Mouse (Mus musculus) hindbrain, postnatal 0 days (tissue): Measurements from ENCODE around the gene Bag3. TPM values are rescaled to one million over a fixed set of nuclear protein-coding genes. Genes with fewer than 3 reads are reported as not detected.

Source experiments
- ATAC-seq: fragments of 200-750 bp; cut with Nextera tagmentation; 2 replicates; pipeline ENCODE4 v1.8.0; 2017; ENCODE audit warnings: mild to moderate bottlenecking, moderate TSS enrichment, moderate library complexity
- DNase-seq: peaks from one replicate; pipeline ENCODE4 v3.0.0-alpha.2; 2015; ENCODE audit warnings: low spot score
- H3K27ac ChIP-seq: fragments of 300-500 bp; sonication (generic); 2 replicates; pipeline ENCODE4 v1.5.1; 2014; ENCODE audit warnings: mild to moderate bottlenecking
- H3K27me3 ChIP-seq: fragments of 300-500 bp; sonication (generic); 2 replicates; pipeline ENCODE4 v1.6.1; 2014; ENCODE audit warnings: low read length, mixed read lengths; ENCODE audit not compliant: insufficient read depth
- H3K36me3 ChIP-seq: fragments of 300-500 bp; sonication (generic); 2 replicates; pipeline ENCODE4 v1.6.1; 2014; ENCODE audit warnings: low read length, mixed read lengths; ENCODE audit not compliant: insufficient read depth
- H3K4me1 ChIP-seq: fragments of 300-500 bp; sonication (generic); 2 replicates; pipeline ENCODE4 v1.6.1; 2014; ENCODE audit warnings: antibody characterized with exemption, low read length, mixed read lengths; ENCODE audit not compliant: insufficient read depth
- H3K4me2 ChIP-seq: fragments of 300-500 bp; sonication (generic); 2 replicates; pipeline ENCODE4 v1.6.1; 2014; ENCODE audit warnings: low read depth, mild to moderate bottlenecking, low read length, moderate library complexity, mixed read lengths
- H3K4me3 ChIP-seq: fragments of 300-500 bp; sonication (generic); 2 replicates; pipeline ENCODE4 v1.5.1; 2014; ENCODE audit warnings: low read length
- H3K9ac ChIP-seq: fragments of 300-500 bp; sonication (generic); replicated peaks from 2 replicates; pipeline ENCODE4 v1.6.1; 2014; ENCODE audit warnings: mild to moderate bottlenecking, low read length, moderate library complexity, mixed read lengths
- H3K9me3 ChIP-seq: fragments of 300-500 bp; sonication (generic); 2 replicates; pipeline ENCODE4 v1.6.1; 2016; ENCODE audit warnings: low read length, mixed read lengths
- CTCF ChIP-seq: IDR thresholded peaks from 2 replicates; pipeline ENCODE4 v1.5.1; 2016; ENCODE audit warnings: antibody characterized with exemption, control low read depth, low read depth
- WGBS: fragments of 180-500 bp; shearing (Covaris S2); extraction: QIAGEN DNeasy Blood & Tissue Kit; methylation state at CpG from one replicate; pipeline ENCODE4 v1.1.7; 2014; 5-methylcytosine and 5-hydroxymethylcytosine counted together
- polyA plus RNA-seq: library from polyadenylated mRNA; unstranded; fragments of >200 nt; fragmentation: Nextera tagmentation; extraction: Ambion mirVana; gene quantifications from 2 replicates; pipeline ENCODE4 v1.2.1, GENCODE M21; 2015
- total RNA-seq: library from RNA; depleted of rRNA; stranded (reverse); fragments of >200 nt; gene quantifications from 2 replicates; pipeline ENCODE4 v1.2.3, GENCODE M21; 2014; rRNA removed

The Bag3 gene
- 4.5 and 6.7 TPM in 2 replicates for total RNA-seq
- polyA plus RNA-seq, result 4.7 and 5.2 TPM in 2 replicates

DNA sequence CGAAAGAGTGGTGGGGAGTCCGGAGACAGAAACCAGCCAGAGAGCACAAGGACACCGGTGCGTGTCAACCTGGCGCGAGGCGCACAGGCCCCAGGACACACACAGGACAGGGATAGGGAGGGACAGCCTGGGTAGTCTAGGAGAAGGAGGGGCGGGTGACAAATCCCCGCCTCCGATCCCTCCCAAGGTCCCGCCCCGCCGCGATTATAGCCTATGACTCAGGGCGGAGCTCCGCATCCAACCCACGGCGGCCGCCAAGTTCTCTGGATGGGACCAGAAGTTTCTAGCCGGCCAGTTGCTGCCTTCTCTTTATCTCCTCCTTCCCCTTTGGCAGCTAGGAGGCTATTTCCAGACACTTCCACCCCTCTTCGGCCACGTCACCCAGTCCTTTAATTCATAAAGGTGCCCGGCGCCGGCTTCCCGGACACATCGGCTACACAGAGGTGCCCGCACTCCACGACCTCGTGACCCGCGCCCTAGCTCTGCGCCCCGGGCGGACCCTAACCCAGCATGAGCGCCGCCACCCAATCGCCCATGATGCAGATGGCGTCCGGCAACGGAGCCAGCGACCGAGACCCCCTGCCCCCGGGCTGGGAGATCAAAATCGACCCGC is at the start of gene Bag3:
TSS of gene Bag3 (plus strand) at position 268 of the 613 bp plus-strand sequence.
- Histone ChIP-seq H3K4me1 (no peaks in the 10 kb centered on the region), H3K9ac (peak within 1 kb of the TSS; percentile 56), H3K4me3 (peak within 1 kb of the TSS; percentile 45), H3K36me3 (no peaks in the 10 kb centered on the region), H3K27me3 (peaks cover 9% of the 10 kb centered on the region; the same call in 1 of the 2 replicates), H3K27ac (peak within 1 kb of the TSS; percentile 77), H3K9me3 (no peaks in the 10 kb centered on the region), H3K4me2 (peak within 1 kb of the TSS; percentile 66)
- WGBS, result under 1% methylated on average over 44 of the region's 46 CpGs
- DNase-seq (peak; percentile 79), ATAC-seq (peak; percentile 94)
- TF ChIP-seq CTCF, result no peak

DNA sequence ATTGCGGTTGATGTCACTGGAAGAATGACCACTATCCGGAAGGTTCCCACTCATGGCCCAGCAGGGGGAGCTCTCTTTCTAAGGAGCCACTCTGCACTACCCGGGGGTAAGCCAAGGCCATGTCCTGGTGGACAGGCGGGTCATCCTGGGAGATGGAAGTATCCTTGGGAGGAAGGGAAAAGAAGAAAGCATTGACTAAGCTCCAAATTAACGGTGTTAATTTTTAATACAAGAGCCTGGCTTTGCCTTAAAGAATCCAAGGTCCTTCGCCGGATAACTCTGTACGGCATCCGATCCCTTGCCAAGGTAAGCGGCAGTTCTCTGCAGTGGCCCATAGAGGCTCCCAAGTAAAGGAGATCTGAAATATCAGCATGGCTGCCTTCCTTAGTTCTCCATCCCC is 49.1 kb upstream of the Bag3 start:
- Histone ChIP-seq H3K27ac (no peak overlapping the region), H3K4me1 (no peaks in the 10 kb centered on the region), H3K9me3 (no peaks in the 10 kb centered on the region), H3K9ac (no peak overlapping the region), H3K4me3 (peak overlapping the region; percentile 23; the same call in 1 of the 2 replicates), H3K36me3 (no peaks in the 10 kb centered on the region), H3K27me3 (no peaks in the 10 kb centered on the region), H3K4me2 (peak overlapping the region; percentile 45)
- peak; percentile 76 for TF ChIP-seq CTCF
- ATAC-seq, result peak; percentile 93
- DNase-seq, result peak; percentile 83
- 19% methylated on average over 10 of the region's 10 CpGs for WGBS

DNA sequence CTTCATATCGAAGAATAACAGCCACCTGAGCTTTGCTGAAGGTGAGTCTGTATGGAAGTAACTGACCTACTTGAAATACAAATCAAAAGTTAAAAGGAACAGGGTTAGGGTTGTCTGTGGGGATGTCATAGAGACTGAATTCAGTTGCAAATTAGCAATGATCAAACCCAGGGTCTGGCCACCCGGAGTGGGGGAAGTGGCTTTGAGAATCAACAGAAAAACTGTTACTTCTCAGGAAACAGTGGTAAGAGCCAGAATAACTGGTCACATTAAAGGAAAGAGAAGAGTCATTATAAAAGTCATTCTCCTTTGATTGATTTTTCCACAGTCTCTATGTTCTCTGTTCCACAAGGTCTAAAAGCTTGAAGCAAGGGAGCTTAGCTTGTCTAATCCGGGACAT is 34.4 kb upstream of the Bag3 start:
- Histone ChIP-seq H3K27me3 (no peaks in the 10 kb centered on the region), H3K9me3 (peaks cover 15% of the 10 kb centered on the region), H3K4me2 (no peak overlapping the region), H3K36me3 (no peaks in the 10 kb centered on the region), H3K4me3 (no peak overlapping the region), H3K9ac (no peak overlapping the region), H3K27ac (no peak overlapping the region), H3K4me1 (no peaks in the 10 kb centered on the region)
- ATAC-seq (no peak), DNase-seq (no peak)
- TF ChIP-seq CTCF, result no peak
- WGBS, result 98% methylated on average over 3 of the region's 3 CpGs

DNA sequence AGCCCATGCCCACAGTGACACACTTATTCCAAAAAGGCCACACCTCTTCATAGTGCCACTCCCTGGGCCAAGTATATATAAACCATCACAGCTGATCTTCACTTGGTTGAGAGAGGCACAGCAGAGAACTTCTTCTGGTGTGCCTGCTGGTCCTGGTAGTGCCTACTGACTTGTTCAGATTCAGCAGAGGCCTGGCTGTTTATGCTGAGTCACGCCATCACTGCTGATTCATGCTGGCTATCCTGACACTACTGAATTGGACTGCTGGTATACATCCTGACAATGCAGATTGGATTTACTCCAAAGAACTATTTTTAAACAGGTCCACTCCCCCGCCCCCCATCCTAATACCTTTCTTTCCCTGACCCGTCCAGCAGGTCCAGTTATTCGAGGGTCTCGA is 28.9 kb upstream of the Bag3 start:
- TF ChIP-seq CTCF, result no peak
- H3K36me3 ChIP-seq, result no peaks in the 10 kb centered on the region
- H3K4me2 ChIP-seq, result no peak overlapping the region
- no peak overlapping the region for H3K27ac ChIP-seq
- H3K9me3 ChIP-seq, result no peaks in the 10 kb centered on the region
- no peak for ATAC-seq
- H3K9ac ChIP-seq, result no peak overlapping the region
- H3K4me1 ChIP-seq, result no peaks in the 10 kb centered on the region
- 95% methylated on average over 5 of the region's 5 CpGs for WGBS
- no peaks in the 10 kb centered on the region for H3K27me3 ChIP-seq
- no peak overlapping the region for H3K4me3 ChIP-seq
- no peak for DNase-seq

DNA sequence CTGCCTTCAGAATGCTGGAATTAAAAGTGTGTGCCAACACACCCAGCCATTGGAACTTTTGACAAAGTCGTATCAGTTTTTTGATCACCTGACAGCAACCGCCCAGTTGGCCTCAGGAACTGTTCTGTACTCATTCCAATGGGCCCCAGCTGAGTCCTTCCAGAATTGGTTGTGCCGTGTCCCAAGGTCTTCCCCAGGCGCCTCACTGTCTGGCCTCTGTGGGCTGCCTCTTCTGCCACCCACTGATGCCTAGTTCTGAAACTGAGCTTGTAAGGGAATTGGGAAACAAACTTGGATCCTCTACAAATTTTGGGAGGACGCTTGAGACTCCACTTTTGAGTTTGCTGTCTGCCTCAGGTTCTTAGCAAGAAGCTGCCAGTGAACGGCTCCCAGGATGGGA is 23.6 kb upstream of the Bag3 start:
- no peak overlapping the region for H3K27ac ChIP-seq
- no peak overlapping the region for H3K4me2 ChIP-seq
- no peaks in the 10 kb centered on the region for H3K9me3 ChIP-seq
- TF ChIP-seq CTCF, result no peak
- WGBS, result 85% methylated on average over 6 of the region's 6 CpGs
- H3K9ac ChIP-seq, result no peak overlapping the region
- ATAC-seq (no peak), DNase-seq (no peak)
- H3K27me3 ChIP-seq, result no peaks in the 10 kb centered on the region
- no peaks in the 10 kb centered on the region for H3K36me3 ChIP-seq
- H3K4me1 ChIP-seq, result no peaks in the 10 kb centered on the region
- H3K4me3 ChIP-seq, result no peak overlapping the region

DNA sequence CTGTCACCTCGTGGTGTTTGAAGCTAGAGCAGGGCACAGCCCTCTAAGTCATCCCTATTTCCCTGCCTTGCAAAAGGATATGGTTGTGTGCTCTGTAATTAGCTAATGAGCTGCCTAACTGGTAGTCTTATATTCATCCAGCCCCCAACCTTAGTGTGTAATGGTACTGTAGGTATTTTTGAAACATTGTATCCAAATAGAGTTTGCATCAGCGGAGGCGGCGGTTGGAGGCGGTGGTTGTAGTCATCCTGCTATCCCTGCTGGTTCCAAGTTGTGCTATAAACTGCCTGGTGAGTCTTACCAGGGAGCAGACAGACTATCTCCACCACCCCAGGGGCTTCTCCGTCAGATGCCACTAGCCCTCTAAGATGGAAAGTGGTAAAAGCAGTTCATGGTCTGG is 19.3 kb upstream of the Bag3 start:
- no peaks in the 10 kb centered on the region for H3K4me1 ChIP-seq
- H3K36me3 ChIP-seq, result no peaks in the 10 kb centered on the region
- H3K27me3 ChIP-seq, result no peaks in the 10 kb centered on the region
- no peak overlapping the region for H3K4me2 ChIP-seq
- no peak overlapping the region for H3K4me3 ChIP-seq
- ATAC-seq (no peak), DNase-seq (no peak)
- no peak overlapping the region for H3K9ac ChIP-seq
- no peaks in the 10 kb centered on the region for H3K9me3 ChIP-seq
- H3K27ac ChIP-seq, result no peak overlapping the region
- no peak for TF ChIP-seq CTCF
- 92% methylated on average over 6 of the region's 6 CpGs for WGBS

DNA sequence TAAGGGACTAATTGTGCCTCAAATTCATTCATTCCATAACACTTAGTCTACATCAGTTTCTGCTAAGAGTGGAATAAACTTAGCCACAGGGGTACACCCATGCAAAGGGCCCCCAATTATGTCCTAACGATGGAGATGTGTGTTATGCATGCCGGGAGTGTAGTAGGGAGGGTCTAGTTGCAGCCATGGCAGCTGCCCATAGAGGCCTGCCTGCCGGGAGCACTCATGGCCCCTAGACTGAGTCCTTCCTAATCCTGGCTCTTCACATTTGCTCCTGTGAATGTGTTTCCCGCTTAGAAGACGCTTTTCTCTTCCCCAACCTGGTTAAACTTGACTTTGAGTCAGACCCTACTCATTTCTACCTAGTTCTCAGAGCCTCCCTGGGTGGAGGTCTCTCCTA is 11.5 kb upstream of the Bag3 start:
- Histone ChIP-seq H3K9ac (no peak overlapping the region), H3K27ac (no peak overlapping the region), H3K4me2 (no peak overlapping the region), H3K27me3 (no peaks in the 10 kb centered on the region), H3K4me1 (no peaks in the 10 kb centered on the region), H3K36me3 (no peaks in the 10 kb centered on the region), H3K4me3 (no peak overlapping the region), H3K9me3 (no peaks in the 10 kb centered on the region)
- DNase-seq, result no peak
- 89% methylated on average over 5 of the region's 5 CpGs for WGBS
- no peak for TF ChIP-seq CTCF
- no peak for ATAC-seq
